Mouse (Mus musculus): Measurements from ENCODE around the gene Vps51. TPM values are rescaled to one million over a fixed set of nuclear protein-coding genes. Genes with fewer than 3 reads are reported as not detected.

The Vps51 gene
- total RNA-seq, 1 experiment, result 36.9 TPM

DNA sequence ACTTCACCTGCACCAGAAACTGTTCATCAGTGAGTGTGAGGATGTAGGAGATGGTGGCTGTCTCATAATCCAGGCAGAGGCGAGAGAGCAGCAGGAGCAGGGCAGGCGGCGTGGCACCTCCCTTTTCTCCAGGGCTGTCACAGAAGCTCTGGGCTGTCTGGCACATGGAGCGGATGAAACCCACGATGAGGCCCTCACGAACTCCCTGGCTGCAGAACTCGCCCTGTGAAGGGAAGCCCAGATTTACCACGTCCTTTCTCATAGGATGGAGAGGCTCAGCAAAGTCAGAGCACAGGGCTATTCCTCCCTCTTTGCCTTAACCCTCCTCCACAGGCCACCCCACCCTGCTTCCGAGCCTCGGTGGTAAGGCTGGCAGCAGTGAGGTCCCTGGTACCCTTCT is 7.2 kb downstream of the Vps51 start:
- TF ChIP-seq HCFC1 (IDR thresholded peaks at IDR 0.05; ENCODE audit: borderline replicate concordance, insufficient read depth, low read length) (no peak), ZNF384 (IDR thresholded peaks at IDR 0.05; ENCODE audit: low read depth, low read length) (no peak), MAFK (IDR thresholded peaks at IDR 0.05; ENCODE audit: insufficient read depth, low read depth, low read length) (no peak), ZC3H11A (IDR thresholded peaks at IDR 0.05; ENCODE audit: borderline replicate concordance, low read depth, low read length) (no peak), CHD2 (IDR thresholded peaks at IDR 0.05; ENCODE audit: low read depth, low read length) (no peak)
- Histone ChIP-seq H3K9me3 (ENCODE audit: control insufficient read depth, insufficient read depth, low read depth, low read length) (no peaks in the 10 kb centered on the region), H3K9ac (ENCODE audit: insufficient read depth, low read depth, low read length, poor library complexity, severe bottlenecking) (no peak overlapping the region), H3K27ac (ENCODE audit: insufficient read depth, low read depth, low read length, poor library complexity, severe bottlenecking) (no peak overlapping the region), H3K4me3 (ENCODE audit: insufficient read depth in 1 of 2, low read depth in 1 of 2, low read length in 2 of 2, poor library complexity in 1 of 2, severe bottlenecking in 1 of 2) (no peak overlapping the region), H3K4me1 (ENCODE audit: control insufficient read depth in 2 of 2, insufficient read depth in 2 of 2, low read length in 2 of 2, poor library complexity in 1 of 2) (peaks cover 0 to 11% of the 10 kb centered on the region in 2 experiments; a peak in 1 of 4 replicates), H3K36me3 (ENCODE audit: control insufficient read depth, insufficient read depth, low read length, poor library complexity, severe bottlenecking) (peaks cover 3% of the 10 kb centered on the region; the same call in 1 of the 2 replicates)
- DNase-seq (ENCODE audit: low read depth, low spot score), result no peak
- in situ Hi-C loops (cut with MboI; ENCODE audit: low sequenced_read_pairs in 2 of 2, unreplicated experiment in 2 of 2), result no loop called here

DNA sequence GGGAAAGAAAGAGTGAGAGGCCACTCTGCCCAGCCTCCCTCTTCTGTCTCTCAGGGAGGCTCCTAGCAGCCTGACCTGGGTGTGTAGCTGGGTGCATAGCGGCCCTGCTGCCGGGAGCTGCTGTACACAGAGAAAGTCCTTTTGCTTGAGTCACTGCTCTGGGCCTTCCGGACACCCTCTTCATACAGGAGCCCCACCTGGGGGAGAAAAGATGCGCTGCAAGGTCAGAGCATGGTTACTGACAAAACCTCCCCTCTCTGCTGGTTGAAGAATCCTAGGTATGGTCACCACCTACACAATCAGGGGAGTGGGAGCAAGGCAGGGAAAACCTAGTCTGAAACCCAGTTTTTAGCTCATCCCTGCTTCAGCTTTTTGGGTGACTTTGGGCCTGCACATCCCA is 8.1 kb downstream of the Vps51 start:
- TF ChIP-seq HCFC1 (IDR thresholded peaks at IDR 0.05; ENCODE audit: borderline replicate concordance, insufficient read depth, low read length) (no peak), ZNF384 (IDR thresholded peaks at IDR 0.05; ENCODE audit: low read depth, low read length) (no peak), MAFK (IDR thresholded peaks at IDR 0.05; ENCODE audit: insufficient read depth, low read depth, low read length) (no peak), CHD2 (IDR thresholded peaks at IDR 0.05; ENCODE audit: low read depth, low read length) (no peak), ZC3H11A (IDR thresholded peaks at IDR 0.05; ENCODE audit: borderline replicate concordance, low read depth, low read length) (no peak)
- no peaks in the 10 kb centered on the region for H3K9me3 ChIP-seq (ENCODE audit: control insufficient read depth, insufficient read depth, low read depth, low read length)
- H3K27ac ChIP-seq (ENCODE audit: insufficient read depth, low read depth, low read length, poor library complexity, severe bottlenecking), result no peak overlapping the region
- DNase-seq (ENCODE audit: low read depth, low spot score), result no peak
- in situ Hi-C loops (cut with MboI; ENCODE audit: low sequenced_read_pairs in 2 of 2, unreplicated experiment in 2 of 2), result no loop called here
- H3K36me3 ChIP-seq (ENCODE audit: control insufficient read depth, insufficient read depth, low read length, poor library complexity, severe bottlenecking), result peaks cover 3% of the 10 kb centered on the region; the same call in 1 of the 2 replicates
- H3K4me3 ChIP-seq (ENCODE audit: insufficient read depth in 1 of 2, low read depth in 1 of 2, low read length in 2 of 2, poor library complexity in 1 of 2, severe bottlenecking in 1 of 2), result no peak overlapping the region
- H3K9ac ChIP-seq (ENCODE audit: insufficient read depth, low read depth, low read length, poor library complexity, severe bottlenecking), result no peak overlapping the region
- H3K4me1 ChIP-seq (ENCODE audit: control insufficient read depth in 2 of 2, insufficient read depth in 2 of 2, low read length in 2 of 2, poor library complexity in 1 of 2), result peaks cover 0 to 11% of the 10 kb centered on the region in 2 experiments; a peak in 1 of 4 replicates

DNA sequence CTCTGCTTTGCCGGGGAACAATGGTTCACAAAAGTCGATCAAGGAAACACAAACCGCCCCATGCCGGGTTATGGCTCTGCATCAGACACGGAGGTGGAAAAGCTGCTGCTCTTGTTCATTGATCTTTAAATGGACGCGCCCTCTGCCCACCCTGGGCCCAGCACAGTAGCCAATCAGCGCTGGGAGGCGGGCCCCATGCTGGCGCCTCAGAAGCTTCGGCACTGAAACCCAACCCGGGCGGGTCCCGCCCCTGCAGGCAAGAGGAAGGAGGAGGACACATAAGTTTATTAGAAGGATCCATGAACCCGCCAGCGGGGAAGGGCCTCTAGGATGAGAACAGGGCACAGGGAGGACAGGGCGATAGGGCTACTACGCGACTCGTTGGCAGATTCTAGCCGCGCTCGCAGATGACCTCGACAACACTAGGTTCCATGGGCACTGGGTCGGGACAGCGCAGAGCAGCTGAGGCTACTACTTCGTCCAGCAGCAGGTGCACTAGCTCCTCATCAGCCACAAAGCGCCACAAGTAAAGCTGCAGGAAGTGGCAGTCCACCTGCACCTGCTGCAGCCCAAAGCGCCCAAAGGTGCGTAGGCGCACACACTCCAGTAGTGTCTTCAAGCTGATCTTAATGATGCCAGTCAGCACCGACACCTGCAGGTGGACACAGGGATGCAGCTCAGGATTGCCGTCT is 9.2 kb downstream of the Vps51 start, which contains the start of gene Tm7sf2:
TSS of gene Tm7sf2 (minus strand) at position 650 of the 692 bp plus-strand sequence.
- peaks cover 0 to 11% of the 10 kb centered on the region in 2 experiments; a peak in 1 of 4 replicates for H3K4me1 ChIP-seq (ENCODE audit: control insufficient read depth in 2 of 2, insufficient read depth in 2 of 2, low read length in 2 of 2, poor library complexity in 1 of 2)
- H3K9me3 ChIP-seq (ENCODE audit: control insufficient read depth, insufficient read depth, low read depth, low read length), result no peaks in the 10 kb centered on the region
- H3K4me3 ChIP-seq (ENCODE audit: insufficient read depth in 1 of 2, low read depth in 1 of 2, low read length in 2 of 2, poor library complexity in 1 of 2, severe bottlenecking in 1 of 2), result peak within 1 kb of the TSS; percentile 71 to 95
- H3K9ac ChIP-seq (ENCODE audit: insufficient read depth, low read depth, low read length, poor library complexity, severe bottlenecking), result peak within 1 kb of the TSS; percentile 73
- no peak for TF ChIP-seq ZNF384 (IDR thresholded peaks at IDR 0.05; ENCODE audit: low read depth, low read length)
- TF ChIP-seq MAFK (IDR thresholded peaks at IDR 0.05; ENCODE audit: insufficient read depth, low read depth, low read length), result no peak
- no peak for TF ChIP-seq HCFC1 (IDR thresholded peaks at IDR 0.05; ENCODE audit: borderline replicate concordance, insufficient read depth, low read length)
- no peak for TF ChIP-seq ZC3H11A (IDR thresholded peaks at IDR 0.05; ENCODE audit: borderline replicate concordance, low read depth, low read length)
- TF ChIP-seq CHD2 (IDR thresholded peaks at IDR 0.05; ENCODE audit: low read depth, low read length), result no peak
- peaks cover 3% of the 10 kb centered on the region; the same call in 1 of the 2 replicates for H3K36me3 ChIP-seq (ENCODE audit: control insufficient read depth, insufficient read depth, low read length, poor library complexity, severe bottlenecking)
- DNase-seq (ENCODE audit: low read depth, low spot score), result peak; percentile 89
- peak within 1 kb of the TSS; percentile 28; the same call in 1 of the 2 replicates for H3K27ac ChIP-seq (ENCODE audit: insufficient read depth, low read depth, low read length, poor library complexity, severe bottlenecking)
- in situ Hi-C loops (cut with MboI; ENCODE audit: low sequenced_read_pairs in 2 of 2, unreplicated experiment in 2 of 2), result no loop called here

DNA sequence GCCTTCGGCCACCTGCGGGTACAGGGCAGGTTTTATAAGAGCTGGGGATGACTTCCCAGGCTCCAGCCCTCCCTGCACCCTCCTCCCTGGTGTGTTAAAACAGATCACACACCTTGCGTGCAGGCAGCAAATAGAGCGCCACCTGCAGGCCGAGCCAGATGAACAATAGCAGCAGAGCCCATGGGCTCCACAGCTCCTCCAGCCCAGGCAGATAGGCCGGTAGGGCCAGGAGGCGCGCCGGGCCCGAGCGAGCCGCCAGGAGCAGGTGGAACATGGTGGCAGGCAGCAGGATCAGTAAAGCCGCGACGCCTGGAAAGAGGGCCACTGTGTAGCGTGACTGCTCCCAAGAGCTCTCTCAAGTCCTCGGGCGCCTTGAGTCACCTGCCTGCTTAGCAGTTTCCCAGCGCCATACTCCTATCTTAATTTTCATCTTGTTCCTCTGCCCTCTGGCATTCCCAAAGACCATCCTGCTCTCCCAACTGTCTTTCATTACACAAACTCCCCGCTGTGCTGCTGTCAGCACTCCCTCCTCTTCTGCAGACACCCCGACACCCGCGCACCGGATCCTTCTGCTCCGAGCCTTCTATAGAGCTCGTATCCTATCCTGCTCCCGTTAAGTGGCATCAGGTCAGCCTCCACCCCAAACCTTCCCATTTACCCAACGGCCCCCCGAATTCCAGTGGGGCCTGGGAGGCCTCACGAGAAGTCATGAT is 9.9 kb downstream of the Vps51 start:
- in situ Hi-C loops (cut with MboI; ENCODE audit: low sequenced_read_pairs in 2 of 2, unreplicated experiment in 2 of 2), result no loop called here
- Histone ChIP-seq H3K4me1 (ENCODE audit: control insufficient read depth in 2 of 2, insufficient read depth in 2 of 2, low read length in 2 of 2, poor library complexity in 1 of 2) (peaks cover 0 to 14% of the 10 kb centered on the region in 2 experiments; a peak in 1 of 4 replicates), H3K27ac (ENCODE audit: insufficient read depth, low read depth, low read length, poor library complexity, severe bottlenecking) (peak overlapping the region; percentile 28; the same call in 1 of the 2 replicates), H3K9ac (ENCODE audit: insufficient read depth, low read depth, low read length, poor library complexity, severe bottlenecking) (peak overlapping the region; percentile 73), H3K9me3 (ENCODE audit: control insufficient read depth, insufficient read depth, low read depth, low read length) (no peaks in the 10 kb centered on the region), H3K36me3 (ENCODE audit: control insufficient read depth, insufficient read depth, low read length, poor library complexity, severe bottlenecking) (peaks cover 3% of the 10 kb centered on the region; the same call in 1 of the 2 replicates), H3K4me3 (ENCODE audit: insufficient read depth in 1 of 2, low read depth in 1 of 2, low read length in 2 of 2, poor library complexity in 1 of 2, severe bottlenecking in 1 of 2) (peak overlapping the region; percentile 71 to 95)
- TF ChIP-seq CHD2 (IDR thresholded peaks at IDR 0.05; ENCODE audit: low read depth, low read length) (no peak), ZC3H11A (IDR thresholded peaks at IDR 0.05; ENCODE audit: borderline replicate concordance, low read depth, low read length) (no peak), MAFK (IDR thresholded peaks at IDR 0.05; ENCODE audit: insufficient read depth, low read depth, low read length) (no peak), ZNF384 (IDR thresholded peaks at IDR 0.05; ENCODE audit: low read depth, low read length) (no peak), HCFC1 (IDR thresholded peaks at IDR 0.05; ENCODE audit: borderline replicate concordance, insufficient read depth, low read length) (no peak)
- peak; percentile 85 for DNase-seq (ENCODE audit: low read depth, low spot score)

Data from ES-E14 (cell line).